ENCODE assay signal across 18 mouse cellular contexts in the genomic region with DNA sequence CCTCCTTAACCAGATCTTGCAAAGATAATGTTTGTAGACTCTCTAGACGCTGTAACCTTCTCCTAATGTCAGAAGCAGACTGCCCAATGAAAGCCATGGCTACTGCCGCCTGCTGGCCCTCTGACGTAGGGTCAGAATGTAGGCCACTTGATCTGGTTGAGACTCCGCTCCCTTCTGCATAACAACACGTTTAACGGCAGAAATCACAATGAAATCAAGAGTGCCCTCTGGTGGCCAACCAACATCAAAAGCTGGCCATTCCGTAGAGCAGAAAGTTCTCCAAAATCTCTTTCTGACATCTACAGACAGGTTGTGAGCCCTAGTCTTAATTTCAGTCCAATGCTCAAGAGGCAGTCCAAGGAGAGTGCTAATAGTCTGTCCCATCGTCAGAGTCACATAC. TPM values are rescaled to one million over a fixed set of nuclear protein-coding genes. Genes with fewer than 3 reads are reported as not detected.
DNase-seq lines count a peak whose midpoint lies in the region; ATAC-seq and TF ChIP-seq lines count a peak whose summit lies in the region.
"Not testable (repeated sequence)": the region's sequence is repeated elsewhere in the genome, so short reads cannot be mapped to it uniquely, and the experiment has no call there.
"Had no signal": no experiment of that assay in that cellular context is flagged by ENCODE, and none has a peak within 500 bp of the region (broad histone marks: within the 10 kb centered on the region; RNA-seq: fewer than 3 reads in every experiment).

No protein-coding gene starts in this region.

- 46% methylated on average over 8 of the region's 8 CpGs for WGBS in kidney, adult 2 months
- 47% methylated on average over 8 of the region's 8 CpGs for WGBS in liver, embryonic 14.5 days (ENCODE audit: insufficient replicate concordance)

- not testable (repeated sequence) for H3K9me3 ChIP-seq in liver, embryonic 14.5 days (ENCODE audit: control insufficient read depth, low read length)

- TF ChIP-seq EP300 in liver, embryonic 14.5 days (IDR thresholded peaks at IDR 0.05; ENCODE audit: low read depth) = not testable (repeated sequence)

- H3K4me3 ChIP-seq in kidney, adult 2 months (ENCODE audit: insufficient read depth, low read depth, low read length); liver, embryonic 14.5 days (ENCODE audit: insufficient read depth in 1 of 2, low read depth in 2 of 2, low read length in 2 of 2): not testable (repeated sequence)

- TF ChIP-seq CTCF in kidney, adult 2 months (conservative IDR thresholded peaks at IDR 0.05; ENCODE audit: insufficient read depth, insufficient read length, low read depth, low read length) = peak; percentile 41; the same call in 1 of the 2 replicates
- 0 out of 2 replicates have a peak, but pooled peaks have one; percentile 9 for TF ChIP-seq CTCF in liver, embryonic 14.5 days (IDR thresholded peaks at IDR 0.05; ENCODE audit: low read depth)

- H3K4me2 ChIP-seq in liver, embryonic 14.5 days (ENCODE audit: low read depth) = not testable (repeated sequence)

- not testable (repeated sequence) for H3K27ac ChIP-seq in kidney, adult 2 months (ENCODE audit: insufficient read depth, low read depth, low read length); liver, embryonic 14.5 days

- not testable (repeated sequence) for H3K9ac ChIP-seq in liver, embryonic 14.5 days (replicated peaks)

- peak; percentile 6 for DNase-seq in Muller cell, postnatal 12 days (ENCODE audit: inconsistent ontology term)
- DNase-seq in adrenal gland, postnatal 36 days = peak; percentile 10 to 47
- peak; percentile 8 to 33 for DNase-seq in cerebellum, postnatal 25 days
- peak; percentile 61 for DNase-seq in kidney, adult 2 months
- DNase-seq in layer of hippocampus, adult 9-11 months = peak; percentile 12
- not testable (repeated sequence) for DNase-seq in liver, embryonic 14.5 days (ENCODE audit: low read depth in 3 of 3, low spot score in 3 of 3)
- peak; percentile 32 for DNase-seq in retina, postnatal 1 day

- TF ChIP-seq POLR2A in kidney, adult 2 months (IDR thresholded peaks at IDR 0.05; ENCODE audit: low read depth, low read length) = not testable (repeated sequence)

- not testable (repeated sequence) for H3K27me3 ChIP-seq in kidney, adult 2 months (replicated peaks; ENCODE audit: control insufficient read depth, insufficient read depth, low read length); liver, embryonic 14.5 days (ENCODE audit: control insufficient read depth, insufficient read depth, low read length)

- not testable (repeated sequence) for H3K36me3 ChIP-seq in kidney, adult 2 months (ENCODE audit: control insufficient read depth, insufficient read depth, low read length); liver, embryonic 14.5 days (replicated peaks; ENCODE audit: control insufficient read depth, insufficient read depth, low read depth)

- not testable (repeated sequence) for H3K4me1 ChIP-seq in kidney, adult 2 months (ENCODE audit: control insufficient read depth, insufficient read depth, low read length); liver, embryonic 14.5 days (replicated peaks; ENCODE audit: control insufficient read depth in 2 of 2, insufficient read depth in 2 of 2, low read length in 1 of 2)

- not testable (repeated sequence) for ATAC-seq in liver, embryonic 14.5 days (ENCODE audit: insufficient read depth)

RNA-seq across cellular contexts. Expression of a gene that starts 6.4 kb away (rescaled TPM):
- not detected for total RNA-seq in adrenal gland, postnatal 36 days (2021)
- not detected in 2 replicates for polyA plus RNA-seq in kidney, adult 2 months (2012; rRNA removed)
- not detected in 2 replicates for polyA plus RNA-seq in liver, embryonic 14.5 days (2012; rRNA removed)
- not detected in 2 replicates for polyA plus RNA-seq in liver, embryonic 14.5 days (2014; fragmentation: Nextera tagmentation; extraction: Ambion mirVana)
- total RNA-seq: adrenal gland, postnatal 4 days; heart, adult 18-20 months; heart, postnatal 10 days had no signal
- polyA plus RNA-seq: embryonic facial prominence, embryonic 13.5 days; forebrain, embryonic 11.5 days; hindbrain, embryonic 16.5 days; large intestine, adult 2 months; limb, embryonic 13.5 days; lung, embryonic 15.5 days; midbrain, embryonic 10.5 days; spleen, adult 2 months had no signal

RNA-seq across cellular contexts. Expression of a gene that starts 24.0 kb away (rescaled TPM):
- not detected for total RNA-seq in adrenal gland, postnatal 36 days (2021)
- polyA plus RNA-seq in kidney, adult 2 months (2012; rRNA removed) = not detected in 2 replicates
- polyA plus RNA-seq in liver, embryonic 14.5 days (2012; rRNA removed) = not detected in 2 replicates
- polyA plus RNA-seq in liver, embryonic 14.5 days (2014; fragmentation: Nextera tagmentation; extraction: Ambion mirVana) = not detected in 2 replicates
- total RNA-seq: adrenal gland, postnatal 4 days; heart, adult 18-20 months; heart, postnatal 10 days had no signal
- polyA plus RNA-seq: embryonic facial prominence, embryonic 13.5 days; forebrain, embryonic 11.5 days; hindbrain, embryonic 16.5 days; limb, embryonic 13.5 days; lung, embryonic 15.5 days; midbrain, embryonic 10.5 days; spleen, adult 2 months had no signal

RNA-seq across cellular contexts. Expression of a gene that starts 31.6 kb away (rescaled TPM):
- total RNA-seq in adrenal gland, postnatal 36 days (2021) = not detected
- polyA plus RNA-seq in kidney, adult 2 months (2012; rRNA removed) = not detected in 2 replicates
- polyA plus RNA-seq in liver, embryonic 14.5 days (2012; rRNA removed) = not detected in 2 replicates
- polyA plus RNA-seq in liver, embryonic 14.5 days (2014; fragmentation: Nextera tagmentation; extraction: Ambion mirVana) = not detected in 2 replicates
- total RNA-seq: adrenal gland, postnatal 4 days; heart, adult 18-20 months; heart, postnatal 10 days had no signal
- polyA plus RNA-seq: embryonic facial prominence, embryonic 13.5 days; forebrain, embryonic 11.5 days; hindbrain, embryonic 16.5 days; limb, embryonic 13.5 days; lung, embryonic 15.5 days; midbrain, embryonic 10.5 days; spleen, adult 2 months had no signal

RNA-seq across cellular contexts. Expression of a gene that starts 56.5 kb away (rescaled TPM):
- total RNA-seq in adrenal gland, postnatal 36 days (2021) = 10 to 100 TPM; 26.4 to 35.9 TPM
- 47.1 and 65.2 TPM in 2 replicates for polyA plus RNA-seq in kidney, adult 2 months (2012; rRNA removed)
- polyA plus RNA-seq in liver, embryonic 14.5 days (2012; rRNA removed) = 10.1 and 13.8 TPM in 2 replicates
- 15.0 and 16.3 TPM in 2 replicates for polyA plus RNA-seq in liver, embryonic 14.5 days (2014; fragmentation: Nextera tagmentation; extraction: Ambion mirVana)

RNA-seq across cellular contexts. Expression of a gene that starts 57.9 kb away (rescaled TPM):
- total RNA-seq in adrenal gland, postnatal 36 days (2021) = 1 to 10 TPM; 5.9 to 9.8 TPM
- 0.75 and 0.95 TPM in 2 replicates for polyA plus RNA-seq in kidney, adult 2 months (2012; rRNA removed)
- polyA plus RNA-seq in liver, embryonic 14.5 days (2012; rRNA removed) = 1.7 and 2.2 TPM in 2 replicates
- polyA plus RNA-seq in liver, embryonic 14.5 days (2014; fragmentation: Nextera tagmentation; extraction: Ambion mirVana) = 5.3 and 6.6 TPM in 2 replicates
